Mouse (Mus musculus) olfactory bulb, adult 2 months (tissue): ENCODE measurements around the gene Sh3gl2. TPM values are rescaled to one million over a fixed set of nuclear protein-coding genes. Genes with fewer than 3 reads are reported as not detected.

Source experiments
- H3K27ac ChIP-seq: fragments of 200-500 bp; 2 replicates; pipeline ENCODE4 v1.5.1; 2012; ENCODE audit warnings: low read depth, low read length; ENCODE audit not compliant: insufficient read depth
- H3K4me1 ChIP-seq: fragments of 200-500 bp; 2 replicates; pipeline ENCODE4 v1.6.1; 2012; ENCODE audit warnings: low read length; ENCODE audit not compliant: control insufficient read depth, insufficient read depth
- H3K4me3 ChIP-seq: fragments of 200-500 bp; 2 replicates; pipeline ENCODE4 v1.5.1; 2012; ENCODE audit warnings: mild to moderate bottlenecking, low read depth, low read length, moderate library complexity; ENCODE audit not compliant: insufficient read depth
- CTCF ChIP-seq: fragments of 200-500 bp; IDR thresholded peaks from 2 replicates; pipeline ENCODE4 v1.5.1; 2012; ENCODE audit warnings: low read depth, mild to moderate bottlenecking, low read length, moderate library complexity; ENCODE audit not compliant: insufficient read depth
- POLR2A ChIP-seq: fragments of 200-500 bp; IDR thresholded peaks from 2 replicates; pipeline ENCODE4 v1.6.1; 2012; ENCODE audit warnings: mild to moderate bottlenecking, low read depth, low read length, moderate library complexity; ENCODE audit not compliant: insufficient read depth
- WGBS: fragments of 180-500 bp; shearing (Covaris S2); methylation state at CpG from one replicate; pipeline ENCODE4 v1.1.7; 2018; 5-methylcytosine and 5-hydroxymethylcytosine counted together
- polyA plus RNA-seq: library from polyadenylated mRNA; stranded (reverse); fragments of >200 nt; gene quantifications from 2 replicates; pipeline ENCODE4 v1.2.4, GENCODE M21; 2012; ENCODE audit warnings: low replicate concordance; ENCODE audit not compliant: missing spikeins, insufficient read depth, insufficient read length

Gene Sh3gl2
- polyA plus RNA-seq, 1 experiment = 339 TPM

- Histone ChIP-seq H3K27ac (no peak overlapping the region), H3K4me1 (no peaks in the 10 kb centered on the region), H3K4me3 (no peak overlapping the region)
- TF ChIP-seq CTCF (no peak), POLR2A (no peak)
- 86% methylated on average over 9 of the region's 9 CpGs for WGBS
Observed at GRCm38 (mm10) chr4:85198431-85198830, 6.5 kb upstream of the Sh3gl2 start.

GRCm38 (mm10) chr4:85202582-85202981, 2.3 kb upstream of the Sh3gl2 start:
- Histone ChIP-seq H3K4me1 (peaks cover 2% of the 10 kb centered on the region; the same call in 1 of the 2 replicates), H3K27ac (no peak overlapping the region), H3K4me3 (no peak overlapping the region)
- 72% methylated on average over 7 of the region's 7 CpGs for WGBS
- TF ChIP-seq POLR2A (no peak), CTCF (no peak)

GRCm38 (mm10) chr4:85205636-85206211, 798 bp downstream of the Sh3gl2 start:
- TF ChIP-seq POLR2A = no peak; the same call in 1 of the 2 replicates
- no peak for TF ChIP-seq CTCF
- peaks cover 7% of the 10 kb centered on the region for H3K4me1 ChIP-seq
- peak overlapping the region; percentile 86 for H3K4me3 ChIP-seq
- peak overlapping the region; percentile 88 for H3K27ac ChIP-seq
- under 1% methylated on average over 43 of the region's 43 CpGs for WGBS

GRCm38 (mm10) chr4:85206675-85207400, 1.9 kb downstream of the Sh3gl2 start:
- H3K4me1 ChIP-seq = peaks cover 7% of the 10 kb centered on the region
- TF ChIP-seq CTCF = no peak
- TF ChIP-seq POLR2A = no peak
- peak overlapping the region; percentile 12; the same call in 1 of the 2 replicates for H3K27ac ChIP-seq
- peak overlapping the region; percentile 46 for H3K4me3 ChIP-seq
- 31% methylated on average over 3 of the region's 3 CpGs for WGBS

- TF ChIP-seq POLR2A (no peak), CTCF (no peak)
- Histone ChIP-seq H3K27ac (0 out of 2 replicates have a peak overlapping the region, but pooled peaks have one; percentile 18), H3K4me1 (peaks cover 11% of the 10 kb centered on the region), H3K4me3 (peak overlapping the region; percentile 22)
- 49% methylated on average over 9 of the region's 9 CpGs for WGBS
Observed at GRCm38 (mm10) chr4:85207515-85207914, 2.6 kb downstream of the Sh3gl2 start.

GRCm38 (mm10) chr4:85208531-85208930, 3.6 kb downstream of the Sh3gl2 start:
- no peak overlapping the region for H3K27ac ChIP-seq
- no peak overlapping the region for H3K4me3 ChIP-seq
- H3K4me1 ChIP-seq = peaks cover 16% of the 10 kb centered on the region
- WGBS = 83% methylated on average over 1 of the region's 1 CpGs
- TF ChIP-seq POLR2A (no peak), CTCF (no peak)

- Histone ChIP-seq H3K4me3 (no peak overlapping the region), H3K4me1 (peaks cover 14% of the 10 kb centered on the region), H3K27ac (no peak overlapping the region)
- 53% methylated on average over 3 of the region's 3 CpGs for WGBS
- no peak for TF ChIP-seq CTCF
- TF ChIP-seq POLR2A = no peak
Observed at GRCm38 (mm10) chr4:85210953-85211352, 6.0 kb downstream of the Sh3gl2 start.

- H3K4me1 ChIP-seq = peaks cover 12% of the 10 kb centered on the region
- H3K27ac ChIP-seq = no peak overlapping the region
- no peak for TF ChIP-seq CTCF
- no peak for TF ChIP-seq POLR2A
- H3K4me3 ChIP-seq = no peak overlapping the region
- 78% methylated on average over 4 of the region's 4 CpGs for WGBS
Observed at GRCm38 (mm10) chr4:85217003-85217402, 12.1 kb downstream of the Sh3gl2 start.

- H3K4me1 ChIP-seq = peaks cover 16% of the 10 kb centered on the region
- no peak for TF ChIP-seq CTCF
- no peak for TF ChIP-seq POLR2A
- H3K27ac ChIP-seq = no peak overlapping the region
- no peak overlapping the region for H3K4me3 ChIP-seq
- WGBS = 68% methylated on average over 5 of the region's 5 CpGs
Observed at GRCm38 (mm10) chr4:85222716-85223115, 17.8 kb downstream of the Sh3gl2 start.

GRCm38 (mm10) chr4:85226731-85227130, 21.8 kb downstream of the Sh3gl2 start:
- H3K4me1 ChIP-seq = peaks cover 22% of the 10 kb centered on the region
- peak overlapping the region; percentile 25; the same call in 1 of the 2 replicates for H3K27ac ChIP-seq
- 68% methylated on average over 5 of the region's 5 CpGs for whole genome bisulfite sequencing
- TF ChIP-seq POLR2A (no peak), CTCF (no peak)
- H3K4me3 ChIP-seq = no peak overlapping the region
